In genomic region chr9:69319913-69320634, GRCm38 (mm10) we compare ENCODE assay signal across 28 mouse cellular contexts.
DNase-seq lines count a peak whose midpoint lies in the region; ATAC-seq and TF ChIP-seq lines count a peak whose summit lies in the region.
"Had no signal": no experiment of that assay in that cellular context is flagged by ENCODE, and none has a peak within 500 bp of the region (broad histone marks: within the 10 kb centered on the region; RNA-seq: fewer than 3 reads in every experiment).

No protein-coding gene starts in this region.

- no peak for TF ChIP-seq CTCF in liver, postnatal 0 days (IDR thresholded peaks at IDR 0.05; ENCODE audit: low read depth)

- intact Hi-C loops in heart, postnatal 36 days (cut with DNase I), result no loop called here

- H3K4me3 ChIP-seq in heart, embryonic 16.5 days (ENCODE audit: low read length), result no peak overlapping the region
- no peak overlapping the region for H3K4me3 ChIP-seq in liver, postnatal 0 days (ENCODE audit: low read depth, low read length)
- H3K4me3 ChIP-seq in liver, embryonic 11.5 days (ENCODE audit: low read depth, low read length), result no peak overlapping the region
- H3K4me3 ChIP-seq: embryonic facial prominence, embryonic 13.5 days; erythroblast, embryonic 14.5 days; forebrain, embryonic 12.5 days; gastrocnemius, adult 2 months; heart, embryonic 15.5 days; hindbrain, embryonic 10.5 days; midbrain, embryonic 15.5 days had no signal

- H3K9me3 ChIP-seq in heart, embryonic 16.5 days (replicated peaks; ENCODE audit: control insufficient read depth, low read length), result no peaks in the 10 kb centered on the region
- no peaks in the 10 kb centered on the region for H3K9me3 ChIP-seq in liver, postnatal 0 days (ENCODE audit: low read length)
- no peaks in the 10 kb centered on the region for H3K9me3 ChIP-seq in liver, embryonic 11.5 days (ENCODE audit: control insufficient read depth, low read length)
- H3K9me3 ChIP-seq: embryonic facial prominence, embryonic 13.5 days; forebrain, embryonic 12.5 days; G1E; heart, embryonic 15.5 days; hindbrain, embryonic 10.5 days; midbrain, embryonic 15.5 days had no signal

- H3K4me2 ChIP-seq in heart, embryonic 16.5 days (ENCODE audit: low read depth, low read length), result no peak overlapping the region
- H3K4me2 ChIP-seq in liver, postnatal 0 days (ENCODE audit: low read depth, low read length), result no peak overlapping the region
- no peak overlapping the region for H3K4me2 ChIP-seq in liver, embryonic 11.5 days
- H3K4me2 ChIP-seq: embryonic facial prominence, embryonic 13.5 days; forebrain, embryonic 12.5 days; heart, embryonic 15.5 days; midbrain, embryonic 15.5 days had no signal

- 54% methylated on average over 10 of the region's 10 CpGs for WGBS in heart, embryonic 16.5 days
- 20% methylated on average over 10 of the region's 10 CpGs for WGBS in liver, postnatal 0 days (ENCODE audit: insufficient replicate concordance)
- 41% methylated on average over 10 of the region's 10 CpGs for WGBS in liver, embryonic 11.5 days

- H3K27me3 ChIP-seq in heart, embryonic 16.5 days (ENCODE audit: control insufficient read depth, insufficient read depth, low read length), result no peaks in the 10 kb centered on the region
- H3K27me3 ChIP-seq in liver, postnatal 0 days (ENCODE audit: insufficient read depth, low read length), result no peaks in the 10 kb centered on the region
- no peaks in the 10 kb centered on the region for H3K27me3 ChIP-seq in liver, embryonic 11.5 days (replicated peaks; ENCODE audit: control insufficient read depth, insufficient read depth, low read length)
- H3K27me3 ChIP-seq: CH12.LX; embryonic facial prominence, embryonic 13.5 days; heart, embryonic 15.5 days; midbrain, embryonic 15.5 days; Patski had no signal

- ATAC-seq in heart, embryonic 16.5 days (replicated peaks; ENCODE audit: extremely low read depth, insufficient read depth, low FRiP score), result no peak
- peak; percentile 81 for ATAC-seq in liver, postnatal 0 days
- no peak for ATAC-seq in liver, embryonic 11.5 days (replicated peaks; ENCODE audit: low FRiP score)
- ATAC-seq in inflammation-experienced regulatory T-cells, adult 6 months, result peak; percentile 38
- ATAC-seq: hindbrain, postnatal 0 days; midbrain, embryonic 15.5 days; Patski had no signal

- H3K4me1 ChIP-seq in heart, embryonic 16.5 days (ENCODE audit: control insufficient read depth, insufficient read depth, low read length), result peaks cover 33% of the 10 kb centered on the region
- H3K4me1 ChIP-seq in liver, postnatal 0 days (ENCODE audit: insufficient read depth), result peaks cover 36% of the 10 kb centered on the region
- peaks cover 13% of the 10 kb centered on the region for H3K4me1 ChIP-seq in liver, embryonic 11.5 days (replicated peaks; ENCODE audit: control insufficient read depth, insufficient read depth, low read length)
- H3K4me1 ChIP-seq: forebrain, embryonic 12.5 days had no signal

- no peak for DNase-seq in heart, postnatal 36 days
- no peak for DNase-seq in liver, postnatal 0 days
- no peak for DNase-seq in liver, embryonic 11.5 days (ENCODE audit: low spot score)
- DNase-seq in natural killer cell, adult 2 months (ENCODE audit: low spot score in 2 of 2), result peak; percentile 16 to 52
- DNase-seq in adrenal gland, postnatal 14 days, result no peak
- DNase-seq in adrenal gland, adult (ENCODE audit: inconsistent age in 2 of 2, low spot score in 1 of 2), result no peak
- DNase-seq: adrenal gland, adult 2 months; cerebellum, adult 2 months; cerebellum, postnatal 25 days; embryo, embryonic 11 days; gastrocnemius, adult 2 months; kidney, adult 2 months; kidney, postnatal 36 days; lung, adult 2 months; lung, postnatal 14 days; right cerebral cortex, postnatal 14 days had no signal

- TF ChIP-seq EP300 in liver, postnatal 0 days (IDR thresholded peaks at IDR 0.05; ENCODE audit: low read depth), result no peak

- H3K9ac ChIP-seq in heart, embryonic 16.5 days (ENCODE audit: low read length), result no peak overlapping the region
- no peak overlapping the region for H3K9ac ChIP-seq in liver, postnatal 0 days (replicated peaks)
- no peak overlapping the region for H3K9ac ChIP-seq in liver, embryonic 11.5 days (ENCODE audit: low read depth, low read length)
- H3K9ac ChIP-seq: embryonic facial prominence, embryonic 13.5 days; forebrain, embryonic 12.5 days; heart, embryonic 15.5 days; midbrain, embryonic 15.5 days had no signal

- H3K36me3 ChIP-seq in heart, embryonic 16.5 days (ENCODE audit: control insufficient read depth, insufficient read depth), result no peaks in the 10 kb centered on the region
- H3K36me3 ChIP-seq in liver, postnatal 0 days (replicated peaks; ENCODE audit: insufficient read depth, low read length), result no peaks in the 10 kb centered on the region
- H3K36me3 ChIP-seq in liver, embryonic 11.5 days (ENCODE audit: control insufficient read depth, insufficient read depth, low read length), result no peaks in the 10 kb centered on the region
- H3K36me3 ChIP-seq: embryonic facial prominence, embryonic 13.5 days; forebrain, embryonic 12.5 days; G1E; heart, embryonic 15.5 days; hindbrain, embryonic 10.5 days; midbrain, embryonic 15.5 days had no signal

- peak overlapping the region; percentile 2; the same call in 1 of the 2 replicates for H3K27ac ChIP-seq in heart, embryonic 16.5 days (ENCODE audit: low read length)
- H3K27ac ChIP-seq in liver, postnatal 0 days (ENCODE audit: low read depth), result peak overlapping the region; percentile 89
- no peak overlapping the region for H3K27ac ChIP-seq in liver, embryonic 11.5 days (ENCODE audit: low read depth, low read length)
- H3K27ac ChIP-seq: embryonic facial prominence, embryonic 13.5 days; forebrain, embryonic 12.5 days; gastrocnemius, adult 2 months; heart, embryonic 15.5 days; hindbrain, embryonic 10.5 days; hindbrain, postnatal 0 days; midbrain, embryonic 15.5 days had no signal

Comparison
In these comparisons a context has a peak if more than half of its experiments do, and no peak if none do; other contexts are left out.
1. ATAC-seq: peak in liver, postnatal 0 days (single experiment) and inflammation-experienced regulatory T-cells, adult 6 months (single experiment); none in heart, embryonic 16.5 days (single experiment) and liver, embryonic 11.5 days (single experiment).
2. DNase-seq: peak in natural killer cell, adult 2 months (2 of 2); none in heart, postnatal 36 days (0 of 2), liver, postnatal 0 days (single experiment), liver, embryonic 11.5 days (single experiment), adrenal gland, postnatal 14 days (single experiment) and adrenal gland, adult (0 of 2).